Mouse (Mus musculus) kidney, embryonic 14.5 days (tissue): ENCODE results near the gene Bmp10. TPM values are rescaled to one million over a fixed set of nuclear protein-coding genes. Genes with fewer than 3 reads are reported as not detected.

Experiments used
- ATAC-seq: fragments of 200-750 bp; cut with Nextera tagmentation; 2 replicates; pipeline ENCODE4 v1.8.0; 2017; ENCODE audit warnings: moderate number of reproducible peaks, mild to moderate bottlenecking, moderate TSS enrichment, moderate library complexity; ENCODE audit not compliant: low FRiP score, low TSS enrichment
- H3K27ac ChIP-seq: fragments of 300-500 bp; sonication (generic); 2 replicates; pipeline ENCODE4 v1.5.1; 2014; ENCODE audit warnings: low read depth, mild to moderate bottlenecking, low read length, moderate library complexity, mixed read lengths
- H3K27me3 ChIP-seq: fragments of 300-500 bp; sonication (generic); 2 replicates; pipeline ENCODE4 v1.6.1; 2014; ENCODE audit warnings: mild to moderate bottlenecking, low read length; ENCODE audit not compliant: control insufficient read depth, insufficient read depth
- H3K36me3 ChIP-seq: fragments of 300-500 bp; sonication (generic); 2 replicates; pipeline ENCODE4 v1.6.1; 2014; ENCODE audit warnings: low read length, mixed read lengths; ENCODE audit not compliant: control insufficient read depth, insufficient read depth
- H3K4me1 ChIP-seq: fragments of 300-500 bp; sonication (generic); 2 replicates; pipeline ENCODE4 v1.6.1; 2014; ENCODE audit warnings: low read length, mixed read lengths; ENCODE audit not compliant: control insufficient read depth, insufficient read depth
- H3K4me2 ChIP-seq: fragments of 300-500 bp; sonication (generic); replicated peaks from 2 replicates; pipeline ENCODE4 v1.6.1; 2014; ENCODE audit warnings: low read depth, mild to moderate bottlenecking, low read length
- H3K4me3 ChIP-seq: fragments of 300-500 bp; sonication (generic); 2 replicates; pipeline ENCODE4 v1.5.1; 2014; ENCODE audit warnings: mild to moderate bottlenecking, low read length
- H3K9ac ChIP-seq: fragments of 300-500 bp; sonication (generic); 2 replicates; pipeline ENCODE4 v1.6.1; 2014; ENCODE audit warnings: low read depth, mild to moderate bottlenecking, low read length, moderate library complexity
- H3K9me3 ChIP-seq: fragments of 300-500 bp; sonication (generic); 2 replicates; pipeline ENCODE4 v1.6.1; 2016; ENCODE audit warnings: low read length; ENCODE audit not compliant: control insufficient read depth
- WGBS: fragments of 180-500 bp; shearing (Covaris S2); extraction: QIAGEN DNeasy Blood & Tissue Kit; methylation state at CpG from one replicate; pipeline ENCODE4 v1.1.7; 2014; 5-methylcytosine and 5-hydroxymethylcytosine counted together
- polyA plus RNA-seq: library from polyadenylated mRNA; unstranded; fragments of >200 nt; fragmentation: Nextera tagmentation; extraction: Ambion mirVana; gene quantifications from 2 replicates; pipeline ENCODE4 v1.2.1, GENCODE M21; 2014

Bmp10 gene
- polyA plus RNA-seq, 1 experiment from 2014 or later, result not detected

GRCm38 (mm10) chr6:87484806-87485205 is 56.0 kb downstream of the Bmp10 start:
- H3K4me2 ChIP-seq, result no peak overlapping the region
- no peaks in the 10 kb centered on the region for H3K36me3 ChIP-seq
- no peak overlapping the region for H3K9ac ChIP-seq
- 71% methylated on average over 5 of the region's 5 CpGs for WGBS
- no peaks in the 10 kb centered on the region for H3K27me3 ChIP-seq
- H3K9me3 ChIP-seq, result no peaks in the 10 kb centered on the region
- ATAC-seq, result no peak
- no peak overlapping the region for H3K4me3 ChIP-seq
- H3K27ac ChIP-seq, result no peak overlapping the region
- H3K4me1 ChIP-seq, result peaks cover 3% of the 10 kb centered on the region; the same call in 1 of the 2 replicates

Other genes with a start within 250 kb of the Bmp10 start
- gene Antxr1, start 93.2 kb upstream of the Bmp10 start, polyA plus RNA-seq, result 7.4 and 7.7 TPM in 2 replicates
- not detected in 2 replicates for gene Gkn1, start 78.1 kb upstream of the Bmp10 start, polyA plus RNA-seq
- gene Gkn2, start 55.6 kb upstream of the Bmp10 start, polyA plus RNA-seq, result not detected in 2 replicates
- gene Gkn3, start 40.1 kb upstream of the Bmp10 start, polyA plus RNA-seq, result not detected in 2 replicates
- 3.3 and 5.1 TPM in 2 replicates for gene Arhgap25, start 104.3 kb downstream of the Bmp10 start, polyA plus RNA-seq
- gene Prokr1, start 161.7 kb downstream of the Bmp10 start, polyA plus RNA-seq, result 2.5 and 4.2 TPM in 2 replicates
- 14.6 and 16.9 TPM in 2 replicates for gene Aplf, start 243.2 kb downstream of the Bmp10 start, polyA plus RNA-seq